In genomic region chr8:120329030-120329748, GRCm38 (mm10) we compare ENCODE assay signal across 13 mouse cellular contexts.
DNase-seq lines count a peak whose midpoint lies in the region; ATAC-seq lines count a peak whose summit lies in the region.
"Had no signal": no experiment of that assay in that cellular context is flagged by ENCODE, and none has a peak within 500 bp of the region (broad histone marks: within the 10 kb centered on the region; RNA-seq: fewer than 3 reads in every experiment).

No protein-coding gene starts in this region.

- no peak overlapping the region for H3K27ac ChIP-seq in heart, embryonic 11.5 days (ENCODE audit: low read depth, low read length)
- H3K27ac ChIP-seq: liver, embryonic 14.5 days had no signal

- no peak for ATAC-seq in heart, embryonic 11.5 days (replicated peaks; ENCODE audit: insufficient number of reproducible peaks, low FRiP score, low TSS enrichment)
- ATAC-seq in megakaryocyte progenitor cell, adult 5-6 weeks (replicated peaks; ENCODE audit: poor library complexity): 0 out of 2 replicates have a peak, but pooled peaks have one; percentile 6

- no peaks in the 10 kb centered on the region for H3K36me3 ChIP-seq in heart, embryonic 11.5 days (ENCODE audit: control insufficient read depth, insufficient read depth, low read length)

- WGBS in heart, embryonic 11.5 days (ENCODE audit: insufficient replicate concordance): 84% methylated on average over 11 of the region's 11 CpGs

- no peaks in the 10 kb centered on the region for H3K9me3 ChIP-seq in heart, embryonic 11.5 days (replicated peaks; ENCODE audit: control insufficient read depth, low read length)

- 0 out of 2 replicates have a peak overlapping the region, but pooled peaks have one; percentile 4 for H3K9ac ChIP-seq in heart, embryonic 11.5 days (ENCODE audit: low read depth, low read length)
- H3K9ac ChIP-seq: liver, embryonic 14.5 days had no signal

- H3K4me1 ChIP-seq in heart, embryonic 11.5 days (ENCODE audit: control insufficient read depth, insufficient read depth, low read length): peaks cover 43% of the 10 kb centered on the region

- H3K27me3 ChIP-seq in heart, embryonic 11.5 days (ENCODE audit: control insufficient read depth, insufficient read depth, low read length): no peaks in the 10 kb centered on the region

- intact Hi-C loops in heart, postnatal 36 days (cut with DNase I): no loop called here

- H3K4me3 ChIP-seq in heart, embryonic 11.5 days (ENCODE audit: low read depth, low read length): no peak overlapping the region

- no peak overlapping the region for H3K4me2 ChIP-seq in heart, embryonic 11.5 days

- no peak for DNase-seq in heart, postnatal 36 days
- DNase-seq in right cerebral cortex, postnatal 25 days: peak; percentile 31
- no peak for DNase-seq in right cerebral cortex, postnatal 4 days
- DNase-seq in urinary bladder, postnatal 4 days (ENCODE audit: low spot score in 2 of 2): no peak
- DNase-seq in ovary, adult 18-20 months (ENCODE audit: low spot score): no peak
- DNase-seq: cerebellum, adult 9-10 months; kidney, adult 18-20 months; layer of hippocampus, postnatal 36 days; right cerebral cortex, postnatal 14 days; thymus, postnatal 14 days had no signal
